Mouse (Mus musculus): ENCODE results near the gene Zfp988.
"Not testable (repeated sequence)": the region's sequence is repeated elsewhere in the genome, so short reads cannot be mapped to it uniquely, and the experiment has no call there.

The Zfp988 gene
- long read RNA-seq, experiment 1, result 0 reads
- long read RNA-seq, experiment 2, result 0 reads

- intact Hi-C loops (cut with DNase I), result not testable (repeated sequence)
Observed at GRCm38 (mm10) chr4:147305436-147305835, at the start of gene Zfp988. Gene Zfp988, plus strand, starts transcription at chr4:147305674.

- intact Hi-C loops (cut with DNase I), result not testable (repeated sequence)
Observed at GRCm38 (mm10) chr4:147262708-147263107, 42.8 kb upstream of the Zfp988 start.

GRCm38 (mm10) chr4:147267302-147267701 is 38.2 kb upstream of the Zfp988 start:
- intact Hi-C loops (cut with DNase I), result not testable (repeated sequence)

GRCm38 (mm10) chr4:147268735-147269134 is 36.7 kb upstream of the Zfp988 start:
- intact Hi-C loops (cut with DNase I), result not testable (repeated sequence)

GRCm38 (mm10) chr4:147270026-147270425 is 35.4 kb upstream of the Zfp988 start:
- intact Hi-C loops (cut with DNase I), result not testable (repeated sequence)

GRCm38 (mm10) chr4:147271601-147272000 is 33.9 kb upstream of the Zfp988 start:
- intact Hi-C loops (cut with DNase I), result not testable (repeated sequence)

GRCm38 (mm10) chr4:147275021-147275772 is 30.3 kb upstream of the Zfp988 start:
- intact Hi-C loops (cut with DNase I), result not testable (repeated sequence)

- intact Hi-C loops (cut with DNase I), result not testable (repeated sequence)
Observed at GRCm38 (mm10) chr4:147275773-147276140, 29.7 kb upstream of the Zfp988 start.

GRCm38 (mm10) chr4:147280406-147280805 is 25.1 kb upstream of the Zfp988 start:
- intact Hi-C loops (cut with DNase I), result not testable (repeated sequence)

- intact Hi-C loops (cut with DNase I), result not testable (repeated sequence)
Observed at GRCm38 (mm10) chr4:147298585-147298984, 6.9 kb upstream of the Zfp988 start.

GRCm38 (mm10) chr4:147302375-147302774 is 3.1 kb upstream of the Zfp988 start:
- intact Hi-C loops (cut with DNase I), result not testable (repeated sequence)

- intact Hi-C loops (cut with DNase I), result not testable (repeated sequence)
Observed at GRCm38 (mm10) chr4:147335036-147335690, 29.7 kb downstream of the Zfp988 start.

GRCm38 (mm10) chr4:147335691-147336367 is 30.4 kb downstream of the Zfp988 start:
- intact Hi-C loops (cut with DNase I), result not testable (repeated sequence)

- intact Hi-C loops (cut with DNase I), result not testable (repeated sequence)
Observed at GRCm38 (mm10) chr4:147336368-147337195, 31.1 kb downstream of the Zfp988 start.

- intact Hi-C loops (cut with DNase I), result not testable (repeated sequence)
Observed at GRCm38 (mm10) chr4:147337520-147337919, 32.0 kb downstream of the Zfp988 start.

GRCm38 (mm10) chr4:147338032-147338610 is 32.6 kb downstream of the Zfp988 start:
- intact Hi-C loops (cut with DNase I), result no loop called here

GRCm38 (mm10) chr4:147338706-147339105 is 33.2 kb downstream of the Zfp988 start:
- intact Hi-C loops (cut with DNase I), result not testable (repeated sequence)

GRCm38 (mm10) chr4:147339601-147340219 is 34.2 kb downstream of the Zfp988 start:
- intact Hi-C loops (cut with DNase I), result not testable (repeated sequence)

- intact Hi-C loops (cut with DNase I), result not testable (repeated sequence)
Observed at GRCm38 (mm10) chr4:147340236-147340635, 34.8 kb downstream of the Zfp988 start.

GRCm38 (mm10) chr4:147340876-147341275 is 35.4 kb downstream of the Zfp988 start:
- intact Hi-C loops (cut with DNase I), result not testable (repeated sequence)
